Mouse (Mus musculus): Measurements from ENCODE around the gene Rora. TPM values are rescaled to one million over a fixed set of nuclear protein-coding genes. Genes with fewer than 3 reads are reported as not detected.

Rora gene
- polyA plus RNA-seq, 2 experiments: 4.5 to 10.1 TPM

GRCm38 (mm10) chr9:69104321-69104720, 450.7 kb downstream of the Rora start:
- WGBS: 52% methylated on average over 5 of the region's 5 CpGs
- Histone ChIP-seq H3K27ac (replicated peaks; ENCODE audit: low read depth, low read length) (no peak overlapping the region), H3K9me3 (ENCODE audit: control insufficient read depth, low read length) (no peaks in the 10 kb centered on the region), H3K4me2 (replicated peaks; ENCODE audit: low read depth, low read length, severe bottlenecking) (no peak overlapping the region), H3K4me3 (replicated peaks; ENCODE audit: low read length) (no peak overlapping the region), H3K4me1 (ENCODE audit: control insufficient read depth, insufficient read depth, low read length) (peaks cover 3% of the 10 kb centered on the region; the same call in 1 of the 2 replicates), H3K27me3 (ENCODE audit: control insufficient read depth, insufficient read depth, low read length) (0 out of 2 replicates have a peak, but pooled peaks cover 5% of the 10 kb centered on the region), H3K9ac (ENCODE audit: low read depth, low read length, severe bottlenecking) (no peak overlapping the region), H3K36me3 (ENCODE audit: control insufficient read depth, insufficient read depth, low read length) (no peaks in the 10 kb centered on the region)
- no peak for ATAC-seq (ENCODE audit: low FRiP score, low read depth)
- TF ChIP-seq POLR2A (IDR thresholded peaks at IDR 0.05; ENCODE audit: borderline replicate concordance, extremely low read depth, insufficient read depth, insufficient read length): no peak
- DNase-seq (ENCODE audit: low spot score): no peak

- no peaks in the 10 kb centered on the region for H3K36me3 ChIP-seq (ENCODE audit: control insufficient read depth, insufficient read depth, low read length)
- ATAC-seq (ENCODE audit: low FRiP score, low read depth) (no peak), DNase-seq (ENCODE audit: low spot score) (no peak)
- H3K27ac ChIP-seq (replicated peaks; ENCODE audit: low read depth, low read length): no peak overlapping the region
- H3K9ac ChIP-seq (ENCODE audit: low read depth, low read length, severe bottlenecking): no peak overlapping the region
- 97% methylated on average over 2 of the region's 2 CpGs for WGBS
- H3K4me1 ChIP-seq (ENCODE audit: control insufficient read depth, insufficient read depth, low read length): peaks cover 7% of the 10 kb centered on the region; the same call in 1 of the 2 replicates
- no peak overlapping the region for H3K4me2 ChIP-seq (replicated peaks; ENCODE audit: low read depth, low read length, severe bottlenecking)
- H3K4me3 ChIP-seq (replicated peaks; ENCODE audit: low read length): no peak overlapping the region
- no peaks in the 10 kb centered on the region for H3K9me3 ChIP-seq (ENCODE audit: control insufficient read depth, low read length)
- 0 out of 2 replicates have a peak, but pooled peaks cover 5% of the 10 kb centered on the region for H3K27me3 ChIP-seq (ENCODE audit: control insufficient read depth, insufficient read depth, low read length)
- TF ChIP-seq POLR2A (IDR thresholded peaks at IDR 0.05; ENCODE audit: borderline replicate concordance, extremely low read depth, insufficient read depth, insufficient read length): no peak
Measured at GRCm38 (mm10) chr9:69109618-69110300, 456.2 kb downstream of the Rora start.

DNA sequence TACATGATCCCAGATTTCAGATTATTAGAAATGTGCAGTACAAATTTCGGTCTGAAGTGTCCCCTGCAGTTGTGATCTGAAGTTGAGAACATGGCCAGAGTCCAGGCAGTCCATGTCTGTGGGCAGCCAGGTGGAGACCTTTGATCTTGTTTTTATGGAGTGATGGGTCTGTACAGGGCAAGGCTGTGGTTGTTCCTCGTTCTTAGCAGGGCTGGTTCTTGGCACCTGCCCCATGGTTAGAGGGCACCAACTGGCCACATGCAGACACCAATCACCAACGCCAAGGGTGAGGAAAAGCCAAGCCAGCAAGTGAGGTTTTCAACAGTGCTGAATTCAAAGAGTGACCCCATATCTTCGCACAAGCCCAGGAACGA, 456.7 kb downstream of the Rora start:
- Histone ChIP-seq H3K4me3 (replicated peaks; ENCODE audit: low read length) (no peak overlapping the region), H3K36me3 (ENCODE audit: control insufficient read depth, insufficient read depth, low read length) (no peaks in the 10 kb centered on the region), H3K27me3 (ENCODE audit: control insufficient read depth, insufficient read depth, low read length) (0 out of 2 replicates have a peak, but pooled peaks cover 5% of the 10 kb centered on the region), H3K4me1 (ENCODE audit: control insufficient read depth, insufficient read depth, low read length) (peaks cover 7% of the 10 kb centered on the region; the same call in 1 of the 2 replicates), H3K9me3 (ENCODE audit: control insufficient read depth, low read length) (no peaks in the 10 kb centered on the region), H3K4me2 (replicated peaks; ENCODE audit: low read depth, low read length, severe bottlenecking) (no peak overlapping the region), H3K9ac (ENCODE audit: low read depth, low read length, severe bottlenecking) (no peak overlapping the region), H3K27ac (replicated peaks; ENCODE audit: low read depth, low read length) (no peak overlapping the region)
- no peak for TF ChIP-seq POLR2A (IDR thresholded peaks at IDR 0.05; ENCODE audit: borderline replicate concordance, extremely low read depth, insufficient read depth, insufficient read length)
- 58% methylated on average over 5 of the region's 5 CpGs for WGBS
- DNase-seq (ENCODE audit: low spot score) (no peak), ATAC-seq (ENCODE audit: low FRiP score, low read depth) (no peak)

DNA sequence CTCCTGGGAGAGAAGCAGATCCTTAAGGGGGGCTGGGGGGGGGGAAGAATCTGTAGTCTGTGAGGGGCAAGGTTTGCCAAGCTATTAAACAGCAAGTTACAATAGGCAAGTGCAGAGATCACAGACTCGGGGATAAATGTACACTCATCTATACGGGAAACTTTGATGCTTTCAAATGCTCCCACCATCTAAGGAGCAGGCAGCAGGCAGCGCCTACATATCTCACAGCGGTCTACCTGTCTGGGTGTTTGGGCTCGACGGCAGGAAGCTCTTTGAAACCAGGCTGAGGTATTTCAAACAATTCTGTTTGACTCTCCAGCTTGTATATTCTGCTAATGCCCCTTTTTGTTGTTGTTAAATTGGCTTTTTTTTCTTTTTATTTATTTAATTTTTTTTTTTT, 457.1 kb downstream of the Rora start:
- ATAC-seq (ENCODE audit: low FRiP score, low read depth): no peak

DNA sequence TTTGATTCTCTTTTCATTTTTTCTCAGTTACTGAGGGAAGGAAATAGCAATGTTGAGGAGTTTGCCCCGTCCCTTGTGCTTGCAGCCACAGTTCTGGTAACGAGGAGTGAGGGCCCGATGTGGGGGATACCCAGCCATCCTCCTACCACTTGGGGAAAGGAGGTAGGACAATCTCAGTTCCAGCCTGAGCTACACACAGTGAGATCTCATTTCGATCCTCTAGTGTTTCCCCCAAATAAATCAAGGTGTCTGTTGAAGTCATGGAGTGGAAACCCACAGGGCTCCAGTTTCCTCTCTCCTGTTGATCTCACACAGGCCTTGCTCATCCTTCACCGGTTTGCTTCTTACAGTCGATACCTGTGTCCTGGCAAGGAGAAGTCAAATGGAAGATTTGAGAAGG, 458.0 kb downstream of the Rora start:
- ATAC-seq (ENCODE audit: low FRiP score, low read depth) (no peak), DNase-seq (ENCODE audit: low spot score) (no peak)
- H3K27ac ChIP-seq (replicated peaks; ENCODE audit: low read depth, low read length): no peak overlapping the region
- 58% methylated on average over 6 of the region's 6 CpGs for WGBS
- TF ChIP-seq POLR2A (IDR thresholded peaks at IDR 0.05; ENCODE audit: borderline replicate concordance, extremely low read depth, insufficient read depth, insufficient read length): no peak
- H3K9me3 ChIP-seq (ENCODE audit: control insufficient read depth, low read length): no peaks in the 10 kb centered on the region
- 0 out of 2 replicates have a peak, but pooled peaks cover 5% of the 10 kb centered on the region for H3K27me3 ChIP-seq (ENCODE audit: control insufficient read depth, insufficient read depth, low read length)
- H3K36me3 ChIP-seq (ENCODE audit: control insufficient read depth, insufficient read depth, low read length): no peaks in the 10 kb centered on the region
- no peak overlapping the region for H3K4me2 ChIP-seq (replicated peaks; ENCODE audit: low read depth, low read length, severe bottlenecking)
- no peak overlapping the region for H3K4me3 ChIP-seq (replicated peaks; ENCODE audit: low read length)
- H3K9ac ChIP-seq (ENCODE audit: low read depth, low read length, severe bottlenecking): no peak overlapping the region
- H3K4me1 ChIP-seq (ENCODE audit: control insufficient read depth, insufficient read depth, low read length): peaks cover 5% of the 10 kb centered on the region; the same call in 1 of the 2 replicates

More for the DNA sequence above, 457.1 kb downstream of the Rora start:
- 61% methylated on average over 6 of the region's 6 CpGs for WGBS
- TF ChIP-seq POLR2A (IDR thresholded peaks at IDR 0.05; ENCODE audit: borderline replicate concordance, extremely low read depth, insufficient read depth, insufficient read length): no peak
- Histone ChIP-seq H3K27ac (replicated peaks; ENCODE audit: low read depth, low read length) (no peak overlapping the region), H3K4me3 (replicated peaks; ENCODE audit: low read length) (no peak overlapping the region), H3K4me2 (replicated peaks; ENCODE audit: low read depth, low read length, severe bottlenecking) (no peak overlapping the region), H3K4me1 (ENCODE audit: control insufficient read depth, insufficient read depth, low read length) (peaks cover 7% of the 10 kb centered on the region; the same call in 1 of the 2 replicates), H3K27me3 (ENCODE audit: control insufficient read depth, insufficient read depth, low read length) (0 out of 2 replicates have a peak, but pooled peaks cover 5% of the 10 kb centered on the region), H3K36me3 (ENCODE audit: control insufficient read depth, insufficient read depth, low read length) (no peaks in the 10 kb centered on the region), H3K9me3 (ENCODE audit: control insufficient read depth, low read length) (no peaks in the 10 kb centered on the region), H3K9ac (ENCODE audit: low read depth, low read length, severe bottlenecking) (no peak overlapping the region)
- no peak for DNase-seq (ENCODE audit: low spot score)
